Mouse (Mus musculus) kidney, adult 11 months (tissue): Measurements from ENCODE around the gene Mrgprx1.

Source experiments
- DNase-seq: peaks from one replicate; pipeline ENCODE4 v3.0.0; 2022

Gene Mrgprx1

GRCm38 (mm10) chr7:48027497-48027896, at the start of gene Mrgprx1:
Gene Mrgprx1 (minus strand): TSS chr7:48027597.
- DNase-seq: no peak

- no peak for DNase-seq
Observed at GRCm38 (mm10) chr7:48075521-48075920, 48.1 kb upstream of the Mrgprx1 start.

GRCm38 (mm10) chr7:48046475-48047185, 19.2 kb upstream of the Mrgprx1 start:
- no peak for DNase-seq

GRCm38 (mm10) chr7:48044046-48044445, 16.6 kb upstream of the Mrgprx1 start:
- DNase-seq: no peak

- DNase-seq: no peak
Observed at GRCm38 (mm10) chr7:48017874-48018273, 9.5 kb downstream of the Mrgprx1 start.

GRCm38 (mm10) chr7:47995689-47996088, 31.7 kb downstream of the Mrgprx1 start:
- DNase-seq: no peak

- no peak for DNase-seq
Observed at GRCm38 (mm10) chr7:47986752-47987151, 40.6 kb downstream of the Mrgprx1 start.

GRCm38 (mm10) chr7:47981995-47982394, 45.4 kb downstream of the Mrgprx1 start, which contains the start of gene Mrgpra4:
Gene Mrgpra4 (minus strand): TSS chr7:47982095.
- DNase-seq: no peak
